Mouse (Mus musculus) embryonic fibroblast, embryonic 13.5 days (primary cell): ENCODE results near the gene Slc30a2. TPM values are rescaled to one million over a fixed set of nuclear protein-coding genes. Genes with fewer than 3 reads are reported as not detected.

Experiments
- H3K27ac ChIP-seq: 2 replicates; pipeline ENCODE4 v1.5.1; 2012; ENCODE audit warnings: low read length, control low read depth, inconsistent platforms; ENCODE audit not compliant: insufficient read depth
- H3K4me1 ChIP-seq: 2 replicates; pipeline ENCODE4 v1.6.1; 2011; ENCODE audit warnings: low read length; ENCODE audit not compliant: control insufficient read depth, insufficient read depth
- H3K4me3 ChIP-seq: 2 replicates; pipeline ENCODE4 v1.5.1; 2011; ENCODE audit warnings: mild to moderate bottlenecking, control low read depth, low read length; ENCODE audit not compliant: insufficient read depth
- CTCF ChIP-seq: IDR thresholded peaks from 2 replicates; pipeline ENCODE4 v1.5.1; 2011; ENCODE audit warnings: mild to moderate bottlenecking, control low read depth, low read length, moderate library complexity, borderline replicate concordance; ENCODE audit not compliant: insufficient read depth
- POLR2A ChIP-seq: IDR thresholded peaks from 2 replicates; pipeline ENCODE4 v1.6.1; 2011; ENCODE audit warnings: low read depth, mild to moderate bottlenecking, control low read depth, low read length, moderate library complexity
- polyA plus RNA-seq: library from polyadenylated mRNA; stranded (reverse); fragments of >200 nt; gene quantifications from 2 replicates; pipeline ENCODE4 v1.2.4, GENCODE M21; 2011; ENCODE audit warnings: low read depth; ENCODE audit not compliant: missing spikeins, insufficient read length

Gene Slc30a2
- polyA plus RNA-seq, 1 experiment, result not detected

- TF ChIP-seq CTCF (no peak), POLR2A (no peak)
- H3K27ac ChIP-seq, result no peak overlapping the region
Observed at GRCm38 (mm10) chr4:134395142-134395541, 52.2 kb downstream of the Slc30a2 start.

GRCm38 (mm10) chr4:134395977-134396825 lies 53.2 kb downstream of the Slc30a2 start, which contains the start of gene Pafah2:
Gene Pafah2, plus strand, starts transcription at chr4:134396320.
- Histone ChIP-seq H3K4me1 (no peaks in the 10 kb centered on the region), H3K4me3 (peak within 1 kb of the TSS; percentile 76), H3K27ac (peak within 1 kb of the TSS; percentile 71)
- TF ChIP-seq CTCF (peak; percentile 94), POLR2A (peak; percentile 64)

More at GRCm38 (mm10) chr4:134395142-134395541, 52.2 kb downstream of the Slc30a2 start:
- no peaks in the 10 kb centered on the region for H3K4me1 ChIP-seq
- H3K4me3 ChIP-seq, result no peak overlapping the region

- Histone ChIP-seq H3K27ac (peak overlapping the region; percentile 71), H3K4me3 (peak overlapping the region; percentile 76), H3K4me1 (no peaks in the 10 kb centered on the region)
- no peak for TF ChIP-seq CTCF
- TF ChIP-seq POLR2A, result 0 out of 2 replicates have a peak, but pooled peaks have one; percentile 30
Observed at GRCm38 (mm10) chr4:134397121-134397520, 54.1 kb downstream of the Slc30a2 start.

GRCm38 (mm10) chr4:134397732-134398131 lies 54.8 kb downstream of the Slc30a2 start:
- no peak overlapping the region for H3K4me3 ChIP-seq
- H3K4me1 ChIP-seq, result no peaks in the 10 kb centered on the region
- H3K27ac ChIP-seq, result no peak overlapping the region
- TF ChIP-seq POLR2A (no peak), CTCF (no peak)

GRCm38 (mm10) chr4:134400206-134400605 lies 57.2 kb downstream of the Slc30a2 start:
- Histone ChIP-seq H3K4me1 (no peaks in the 10 kb centered on the region), H3K4me3 (no peak overlapping the region), H3K27ac (no peak overlapping the region)
- TF ChIP-seq POLR2A (no peak), CTCF (no peak)

GRCm38 (mm10) chr4:134401181-134401661 lies 58.2 kb downstream of the Slc30a2 start:
- TF ChIP-seq CTCF, result no peak
- TF ChIP-seq POLR2A, result peak; percentile 48; the same call in 1 of the 2 replicates
- Histone ChIP-seq H3K4me1 (no peaks in the 10 kb centered on the region), H3K4me3 (0 out of 2 replicates have a peak overlapping the region, but pooled peaks have one; percentile 3), H3K27ac (no peak overlapping the region)

- no peaks in the 10 kb centered on the region for H3K4me1 ChIP-seq
- no peak for TF ChIP-seq POLR2A
- no peak for TF ChIP-seq CTCF
- H3K27ac ChIP-seq, result no peak overlapping the region
- no peak overlapping the region for H3K4me3 ChIP-seq
Observed at GRCm38 (mm10) chr4:134401856-134402570, 59.0 kb downstream of the Slc30a2 start.

- Histone ChIP-seq H3K4me3 (no peak overlapping the region), H3K4me1 (no peaks in the 10 kb centered on the region), H3K27ac (no peak overlapping the region)
- no peak for TF ChIP-seq POLR2A
- TF ChIP-seq CTCF, result no peak
Observed at GRCm38 (mm10) chr4:134402571-134403262, 59.7 kb downstream of the Slc30a2 start.

GRCm38 (mm10) chr4:134403721-134404120 lies 60.7 kb downstream of the Slc30a2 start:
- H3K4me1 ChIP-seq, result no peaks in the 10 kb centered on the region
- TF ChIP-seq CTCF (no peak), POLR2A (no peak)
- no peak overlapping the region for H3K27ac ChIP-seq
- H3K4me3 ChIP-seq, result no peak overlapping the region

Other genes starting within 250 kb of the Slc30a2 start
- gene Cd52, start 248.1 kb upstream of the Slc30a2 start, polyA plus RNA-seq, result 1.0 and 6.0 TPM in 2 replicates
- gene Ubxn11, start 240.6 kb upstream of the Slc30a2 start, polyA plus RNA-seq, result 2.6 TPM in 2 replicates
- 317 and 335 TPM in 2 replicates for gene Sh3bgrl3, start 214.4 kb upstream of the Slc30a2 start, polyA plus RNA-seq
- 17.4 and 22.1 TPM in 2 replicates for gene Cep85, start 156.1 kb upstream of the Slc30a2 start, polyA plus RNA-seq
- gene Gm7534, start 140.2 kb upstream of the Slc30a2 start, polyA plus RNA-seq, result not detected in 2 replicates
- not detected in 2 replicates for gene Catsper4, start 115.8 kb upstream of the Slc30a2 start, polyA plus RNA-seq
- gene Cnksr1, start 104.8 kb upstream of the Slc30a2 start, polyA plus RNA-seq, result 0.42 TPM in 1 of 2 replicates, not detected in the other
- not detected in 2 replicates for gene E130218I03Rik, start 99.5 kb upstream of the Slc30a2 start, polyA plus RNA-seq
- gene Zfp593, start 97.6 kb upstream of the Slc30a2 start, polyA plus RNA-seq, result 9.5 and 11.9 TPM in 2 replicates
- not detected in 2 replicates for gene Gm30191, start 96.2 kb upstream of the Slc30a2 start, polyA plus RNA-seq
- not detected in 2 replicates for gene Grrp1, start 89.1 kb upstream of the Slc30a2 start, polyA plus RNA-seq
- gene Pdik1l, start 55.3 kb upstream of the Slc30a2 start, polyA plus RNA-seq, result 8.5 and 10.3 TPM in 2 replicates
- not detected in 2 replicates for gene Trim63, start 28.1 kb upstream of the Slc30a2 start, polyA plus RNA-seq
- gene Extl1, start 40.7 kb downstream of the Slc30a2 start, polyA plus RNA-seq, result 0.58 TPM in 2 replicates
- 15.9 and 20.7 TPM in 2 replicates for gene Pafah2, start 53.1 kb downstream of the Slc30a2 start, polyA plus RNA-seq
- 142 and 293 TPM in 2 replicates for gene Stmn1, start 125.1 kb downstream of the Slc30a2 start, polyA plus RNA-seq
- gene Paqr7, start 153.5 kb downstream of the Slc30a2 start, polyA plus RNA-seq, result 6.8 and 9.3 TPM in 2 replicates
- gene Aunip, start 167.8 kb downstream of the Slc30a2 start, polyA plus RNA-seq, result 8.5 and 9.7 TPM in 2 replicates
- gene Mtfr1l, start 192.2 kb downstream of the Slc30a2 start, polyA plus RNA-seq, result 85.5 and 88.3 TPM in 2 replicates
- 98.0 and 103 TPM in 2 replicates for gene Selenon, start 209.0 kb downstream of the Slc30a2 start, polyA plus RNA-seq